Mouse (Mus musculus) adrenal gland, adult 10 weeks (tissue): ENCODE results near the gene Odf3b. TPM values are rescaled to one million over a fixed set of nuclear protein-coding genes. Genes with fewer than 3 reads are reported as not detected.

Experiments
- polyA plus RNA-seq: library from polyadenylated mRNA; stranded (reverse); fragments of 350-450 nt; fragmentation: Illumina TruSeq; extraction: RNeasy Lipid Tissue Mini Kit (QIAGEN cat#74804); gene quantifications from one replicate; pipeline ENCODE4 v1.2.3, GENCODE M21; 2014; ENCODE audit warnings: low read depth, low replicate concordance

Odf3b gene
- polyA plus RNA-seq, result not detected

GRCm38 (mm10) chr15:89378831-89379401, at the start of gene Odf3b:
Gene Odf3b (minus strand): TSS chr15:89379282.

GRCm38 (mm10) chr15:89425711-89426121, 46.6 kb upstream of the Odf3b start, which contains the start of gene Cpt1b:
Gene Cpt1b (minus strand): TSS chr15:89425863.

GRCm38 (mm10) chr15:89410118-89410517, 31.0 kb upstream of the Odf3b start, which contains the start of gene Syce3:
Gene Syce3 (minus strand): TSS chr15:89410503.

GRCm38 (mm10) chr15:89384617-89385016, 5.5 kb upstream of the Odf3b start, which contains the start of gene Klhdc7b:
Gene Klhdc7b (plus strand): TSS chr15:89384917.

GRCm38 (mm10) chr15:89376957-89377356, 2.1 kb downstream of the Odf3b start, which contains the start of gene Tymp:
Gene Tymp (minus strand): TSS chr15:89377039.

GRCm38 (mm10) chr15:89373762-89374248, 5.3 kb downstream of the Odf3b start, which contains the start of gene Sco2:
Gene Sco2 (minus strand): TSS chr15:89373846.

GRCm38 (mm10) chr15:89355241-89356187, 23.6 kb downstream of the Odf3b start, which contains the start of the genes Lmf2 and Ncaph2:
Gene Lmf2 (minus strand): TSS chr15:89355659.
Gene Ncaph2 (plus strand): TSS chr15:89355719.

GRCm38 (mm10) chr15:89334271-89334670, 44.8 kb downstream of the Odf3b start, which contains the start of gene Miox:
Gene Miox (plus strand): TSS chr15:89334398.

Other genes starting within 250 kb of the Odf3b start
- 1.4 TPM for gene Mapk12, start 238.6 kb downstream of the Odf3b start, polyA plus RNA-seq
- 0.47 TPM for gene Mapk11, start 229.7 kb downstream of the Odf3b start, polyA plus RNA-seq
- 4.9 TPM for gene Plxnb2, start 198.5 kb downstream of the Odf3b start, polyA plus RNA-seq
- 0.29 TPM for gene Dennd6b, start 182.8 kb downstream of the Odf3b start, polyA plus RNA-seq
- gene Ppp6r2, start 167.7 kb downstream of the Odf3b start, polyA plus RNA-seq, result 12.2 TPM
- gene Sbf1, start 64.0 kb downstream of the Odf3b start, polyA plus RNA-seq, result 3.1 TPM
- gene Adm2, start 56.6 kb downstream of the Odf3b start, polyA plus RNA-seq, result not detected
- not detected for gene Miox, start 44.9 kb downstream of the Odf3b start, polyA plus RNA-seq
- 3.0 TPM for gene Lmf2, start 23.6 kb downstream of the Odf3b start, polyA plus RNA-seq
- gene Ncaph2, start 23.6 kb downstream of the Odf3b start, polyA plus RNA-seq, result 12.4 TPM
- gene Sco2, start 5.4 kb downstream of the Odf3b start, polyA plus RNA-seq, result 0.52 TPM
- gene Tymp, start 2.2 kb downstream of the Odf3b start, polyA plus RNA-seq, result not detected
- gene Klhdc7b, start 5.6 kb upstream of the Odf3b start, polyA plus RNA-seq, result not detected
- gene Syce3, start 31.2 kb upstream of the Odf3b start, polyA plus RNA-seq, result not detected
- gene Cpt1b, start 46.6 kb upstream of the Odf3b start, polyA plus RNA-seq, result 4.1 TPM
- 0.47 TPM for gene C730034F03Rik, start 50.3 kb upstream of the Odf3b start, polyA plus RNA-seq
- gene Gm44502, start 50.4 kb upstream of the Odf3b start, polyA plus RNA-seq, result not detected
- 30.0 TPM for gene Chkb, start 50.6 kb upstream of the Odf3b start, polyA plus RNA-seq
- gene Mapk8ip2, start 74.6 kb upstream of the Odf3b start, polyA plus RNA-seq, result 2.4 TPM
- 2.6 TPM for gene Arsa, start 98.1 kb upstream of the Odf3b start, polyA plus RNA-seq
- 1.3 TPM for gene Shank3, start 120.3 kb upstream of the Odf3b start, polyA plus RNA-seq
- not detected for gene Acr, start 189.0 kb upstream of the Odf3b start, polyA plus RNA-seq
- gene Rabl2, start 212.6 kb upstream of the Odf3b start, polyA plus RNA-seq, result 6.4 TPM